Mouse (Mus musculus): ENCODE results near the gene Nlrc5. TPM values are rescaled to one million over a fixed set of nuclear protein-coding genes. Genes with fewer than 3 reads are reported as not detected.

Nlrc5 gene
- polyA plus RNA-seq, 1 experiment from 2014 or later, result 0.29 TPM

DNA sequence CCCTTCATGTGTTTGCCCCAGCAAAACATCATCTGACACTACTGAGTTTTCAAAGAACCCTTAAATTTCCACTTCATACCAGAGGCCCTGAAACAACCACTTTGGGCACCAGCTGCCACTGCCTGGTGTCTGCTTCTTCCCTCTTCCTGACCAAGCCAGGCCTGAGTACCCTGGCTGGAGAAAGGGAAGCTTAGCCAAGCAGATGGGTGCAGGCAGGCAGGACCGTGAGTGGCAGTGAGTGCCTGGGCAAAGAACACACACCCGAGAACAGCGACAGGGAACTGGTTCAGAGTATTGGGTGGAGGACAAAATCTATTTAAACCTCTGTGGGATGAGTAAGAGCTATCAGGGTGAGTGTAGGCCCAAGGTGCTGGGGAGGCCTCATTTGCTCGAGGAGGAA lies 5.7 kb upstream of the Nlrc5 start:
- 89% methylated on average over 4 of the region's 4 CpGs for WGBS
- Histone ChIP-seq H3K4me1 (replicated peaks) (no peaks in the 10 kb centered on the region), H3K9me3 (no peaks in the 10 kb centered on the region), H3K9ac (no peak overlapping the region), H3K27ac (replicated peaks) (no peak overlapping the region), H3K4me2 (no peak overlapping the region), H3K36me3 (no peaks in the 10 kb centered on the region), H3K4me3 (no peak overlapping the region), H3K27me3 (0 out of 2 replicates have a peak, but pooled peaks cover under 1% of the 10 kb centered on the region)
- no peak for ATAC-seq (ENCODE audit: low FRiP score, low read depth)

DNA sequence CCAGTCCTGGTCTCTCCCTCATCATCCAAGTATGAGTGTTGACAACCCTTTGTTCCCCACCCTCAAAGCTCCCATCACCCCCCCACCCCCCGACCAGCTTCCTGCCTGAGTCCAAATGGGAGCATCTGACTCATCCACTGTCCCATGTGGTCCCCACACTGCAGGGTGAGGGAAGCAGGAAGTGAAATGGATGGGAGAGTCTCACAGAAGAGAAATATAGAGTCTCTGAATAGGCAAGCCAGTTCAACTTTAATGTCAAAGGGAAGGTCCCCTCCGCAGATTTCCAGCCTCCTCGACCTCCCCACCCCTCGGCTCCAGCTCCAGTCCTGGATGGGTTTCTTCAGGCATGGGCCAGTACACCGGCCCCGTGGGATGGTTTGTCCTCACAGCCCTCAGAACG lies 4.8 kb upstream of the Nlrc5 start:
- ATAC-seq (ENCODE audit: low FRiP score, low read depth), result no peak
- H3K4me3 ChIP-seq, result no peak overlapping the region
- no peak overlapping the region for H3K4me2 ChIP-seq
- no peaks in the 10 kb centered on the region for H3K36me3 ChIP-seq
- peaks cover 8% of the 10 kb centered on the region; the same call in 1 of the 2 replicates for H3K27me3 ChIP-seq
- no peaks in the 10 kb centered on the region for H3K9me3 ChIP-seq
- peaks cover 7% of the 10 kb centered on the region for H3K4me1 ChIP-seq (replicated peaks)
- WGBS, result 85% methylated on average over 7 of the region's 7 CpGs
- no peak overlapping the region for H3K9ac ChIP-seq
- H3K27ac ChIP-seq (replicated peaks), result no peak overlapping the region

- H3K4me1 ChIP-seq (replicated peaks), result peaks cover 9% of the 10 kb centered on the region
- 78% methylated on average over 3 of the region's 3 CpGs for WGBS
- no peak overlapping the region for H3K4me2 ChIP-seq
These were observed 1.9 kb upstream of the Nlrc5 start for GRCm38 (mm10) chr8:94432212-94432611.

GRCm38 (mm10) chr8:94434958-94435357 lies 802 bp downstream of the Nlrc5 start:
- Histone ChIP-seq H3K4me2 (no peak overlapping the region), H3K36me3 (no peaks in the 10 kb centered on the region), H3K4me3 (no peak overlapping the region), H3K9ac (no peak overlapping the region), H3K9me3 (no peaks in the 10 kb centered on the region), H3K27me3 (peaks cover 8% of the 10 kb centered on the region; the same call in 1 of the 2 replicates), H3K4me1 (replicated peaks) (peaks cover 9% of the 10 kb centered on the region), H3K27ac (replicated peaks) (no peak overlapping the region)
- no peak for ATAC-seq (ENCODE audit: low FRiP score, low read depth)
- 81% methylated on average over 3 of the region's 3 CpGs for WGBS

More at GRCm38 (mm10) chr8:94432212-94432611, 1.9 kb upstream of the Nlrc5 start:
- no peak overlapping the region for H3K27ac ChIP-seq (replicated peaks)
- no peaks in the 10 kb centered on the region for H3K36me3 ChIP-seq
- no peak overlapping the region for H3K4me3 ChIP-seq
- no peak overlapping the region for H3K9ac ChIP-seq
- no peak for ATAC-seq (ENCODE audit: low FRiP score, low read depth)
- H3K9me3 ChIP-seq, result no peaks in the 10 kb centered on the region
- peaks cover 8% of the 10 kb centered on the region; the same call in 1 of the 2 replicates for H3K27me3 ChIP-seq

- WGBS, result 95% methylated on average over 15 of the region's 15 CpGs
- H3K4me3 ChIP-seq, result no peak overlapping the region
- ATAC-seq (ENCODE audit: low FRiP score, low read depth), result no peak
These were observed 1.4 kb downstream of the Nlrc5 start for GRCm38 (mm10) chr8:94435397-94436111.

GRCm38 (mm10) chr8:94436112-94436572 lies 2.0 kb downstream of the Nlrc5 start:
- Histone ChIP-seq H3K9me3 (no peaks in the 10 kb centered on the region), H3K27ac (replicated peaks) (no peak overlapping the region), H3K27me3 (peaks cover 8% of the 10 kb centered on the region; the same call in 1 of the 2 replicates), H3K4me3 (no peak overlapping the region), H3K4me2 (no peak overlapping the region), H3K4me1 (replicated peaks) (peaks cover 9% of the 10 kb centered on the region), H3K36me3 (no peaks in the 10 kb centered on the region), H3K9ac (no peak overlapping the region)
- no peak for ATAC-seq (ENCODE audit: low FRiP score, low read depth)
- WGBS, result 89% methylated on average over 5 of the region's 5 CpGs

More at GRCm38 (mm10) chr8:94435397-94436111, 1.4 kb downstream of the Nlrc5 start:
- H3K9ac ChIP-seq, result no peak overlapping the region
- peaks cover 8% of the 10 kb centered on the region; the same call in 1 of the 2 replicates for H3K27me3 ChIP-seq
- no peak overlapping the region for H3K4me2 ChIP-seq
- no peaks in the 10 kb centered on the region for H3K36me3 ChIP-seq
- H3K9me3 ChIP-seq, result no peaks in the 10 kb centered on the region
- no peak overlapping the region for H3K27ac ChIP-seq (replicated peaks)
- peaks cover 9% of the 10 kb centered on the region for H3K4me1 ChIP-seq (replicated peaks)

GRCm38 (mm10) chr8:94436900-94437299 lies 2.7 kb downstream of the Nlrc5 start:
- no peak overlapping the region for H3K4me2 ChIP-seq
- no peak for ATAC-seq (ENCODE audit: low FRiP score, low read depth)
- no peak overlapping the region for H3K9ac ChIP-seq
- no peak overlapping the region for H3K27ac ChIP-seq (replicated peaks)
- 80% methylated on average over 3 of the region's 3 CpGs for WGBS
- peaks cover 8% of the 10 kb centered on the region; the same call in 1 of the 2 replicates for H3K27me3 ChIP-seq
- H3K36me3 ChIP-seq, result no peaks in the 10 kb centered on the region
- no peaks in the 10 kb centered on the region for H3K9me3 ChIP-seq
- H3K4me3 ChIP-seq, result no peak overlapping the region
- peaks cover 9% of the 10 kb centered on the region for H3K4me1 ChIP-seq (replicated peaks)

GRCm38 (mm10) chr8:94438659-94439058 lies 4.5 kb downstream of the Nlrc5 start:
- Histone ChIP-seq H3K9ac (no peak overlapping the region), H3K4me1 (replicated peaks) (peaks cover 8% of the 10 kb centered on the region), H3K27me3 (peaks cover 5% of the 10 kb centered on the region; the same call in 1 of the 2 replicates), H3K9me3 (no peaks in the 10 kb centered on the region), H3K4me3 (no peak overlapping the region), H3K4me2 (no peak overlapping the region), H3K36me3 (no peaks in the 10 kb centered on the region), H3K27ac (replicated peaks) (no peak overlapping the region)
- no peak for ATAC-seq (ENCODE audit: low FRiP score, low read depth)
- 93% methylated on average over 5 of the region's 5 CpGs for WGBS

GRCm38 (mm10) chr8:94439691-94440090 lies 5.5 kb downstream of the Nlrc5 start:
- ATAC-seq (ENCODE audit: low FRiP score, low read depth), result no peak
- no peak overlapping the region for H3K4me3 ChIP-seq

DNA sequence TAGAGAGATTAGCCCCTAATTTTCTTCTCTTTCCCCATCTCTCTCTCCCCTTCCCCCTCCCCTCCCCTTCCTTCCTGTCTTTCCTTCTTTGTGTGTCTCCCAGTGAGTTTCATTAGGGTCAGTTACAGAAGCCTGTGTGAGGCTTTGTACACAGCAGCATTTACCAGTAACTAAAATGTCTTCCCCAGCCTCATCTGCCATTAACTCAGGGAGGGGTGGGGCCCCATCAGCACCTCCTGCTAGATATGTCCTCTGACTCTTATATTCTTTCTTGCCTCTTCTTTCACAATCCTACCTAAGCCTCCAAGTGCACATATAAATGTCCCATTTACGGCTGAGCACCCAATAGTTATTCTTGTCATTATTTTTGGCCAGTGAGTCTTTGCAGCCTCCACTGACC lies 6.2 kb downstream of the Nlrc5 start:
- Histone ChIP-seq H3K9ac (no peak overlapping the region), H3K4me3 (no peak overlapping the region), H3K27me3 (no peaks in the 10 kb centered on the region), H3K36me3 (no peaks in the 10 kb centered on the region), H3K27ac (replicated peaks) (no peak overlapping the region), H3K4me1 (replicated peaks) (no peaks in the 10 kb centered on the region), H3K9me3 (no peaks in the 10 kb centered on the region), H3K4me2 (no peak overlapping the region)
- WGBS, result 85% methylated on average over 1 of the region's 1 CpGs
- no peak for ATAC-seq (ENCODE audit: low FRiP score, low read depth)

More at GRCm38 (mm10) chr8:94439691-94440090, 5.5 kb downstream of the Nlrc5 start:
- H3K27me3 ChIP-seq, result no peaks in the 10 kb centered on the region
- no peaks in the 10 kb centered on the region for H3K9me3 ChIP-seq
- no peak overlapping the region for H3K4me2 ChIP-seq
- no peaks in the 10 kb centered on the region for H3K36me3 ChIP-seq
- no peaks in the 10 kb centered on the region for H3K4me1 ChIP-seq (replicated peaks)
- H3K27ac ChIP-seq (replicated peaks), result no peak overlapping the region
- H3K9ac ChIP-seq, result no peak overlapping the region

DNA sequence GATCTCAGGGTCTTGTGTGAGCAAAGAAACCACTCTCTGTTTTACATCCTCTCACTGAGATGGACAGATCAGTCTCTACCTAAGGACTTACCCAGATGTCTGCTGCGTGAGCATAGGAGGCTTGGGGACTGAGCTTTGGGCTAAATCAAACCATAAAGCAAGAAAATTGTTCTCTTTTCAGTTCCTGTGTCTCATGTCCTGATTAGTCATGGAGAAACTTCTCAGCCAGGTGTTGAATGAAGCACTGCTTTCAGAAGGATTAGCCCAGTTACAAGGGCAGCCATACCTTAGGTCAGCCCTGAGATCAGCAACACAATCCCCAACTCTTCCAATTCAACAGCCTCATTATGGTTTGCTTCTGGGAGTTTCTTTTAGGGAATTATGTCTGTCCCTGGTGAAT lies 7.5 kb downstream of the Nlrc5 start:
- no peak overlapping the region for H3K27ac ChIP-seq (replicated peaks)
- WGBS, result 97% methylated on average over 1 of the region's 1 CpGs
- H3K9ac ChIP-seq, result no peak overlapping the region
- H3K4me1 ChIP-seq (replicated peaks), result no peaks in the 10 kb centered on the region
- H3K27me3 ChIP-seq, result no peaks in the 10 kb centered on the region
- no peaks in the 10 kb centered on the region for H3K9me3 ChIP-seq
- no peaks in the 10 kb centered on the region for H3K36me3 ChIP-seq
- H3K4me3 ChIP-seq, result no peak overlapping the region
- ATAC-seq (ENCODE audit: low FRiP score, low read depth), result no peak
- no peak overlapping the region for H3K4me2 ChIP-seq

- H3K4me3 ChIP-seq, result no peak overlapping the region
- H3K9me3 ChIP-seq, result no peaks in the 10 kb centered on the region
- H3K4me2 ChIP-seq, result no peak overlapping the region
- ATAC-seq (ENCODE audit: low FRiP score, low read depth), result no peak
- H3K27ac ChIP-seq (replicated peaks), result no peak overlapping the region
- H3K36me3 ChIP-seq, result no peaks in the 10 kb centered on the region
- no peaks in the 10 kb centered on the region for H3K27me3 ChIP-seq
- H3K9ac ChIP-seq, result no peak overlapping the region
- WGBS, result 84% methylated on average over 3 of the region's 3 CpGs
- H3K4me1 ChIP-seq (replicated peaks), result no peaks in the 10 kb centered on the region
These were observed 9.0 kb downstream of the Nlrc5 start for GRCm38 (mm10) chr8:94443153-94443552.

Data from hindbrain, embryonic 15.5 days (tissue).